Mouse (Mus musculus): ENCODE results near the gene Ccr4.
A peak's percentile ranks its signal among the peaks of the same experiment; 100 is the strongest.

Ccr4 gene

GRCm38 (mm10) chr9:114468701-114469100 lies 36.0 kb downstream of the Ccr4 start:
- DNase-seq (ENCODE audit: low spot score in 2 of 2) = no peak

- DNase-seq (ENCODE audit: low spot score in 2 of 2) = no peak
Measured at GRCm38 (mm10) chr9:114468217-114468616, 36.5 kb downstream of the Ccr4 start.

GRCm38 (mm10) chr9:114466871-114467270 lies 37.8 kb downstream of the Ccr4 start:
- no peak for DNase-seq (ENCODE audit: low spot score in 2 of 2)

GRCm38 (mm10) chr9:114465442-114465841 lies 39.3 kb downstream of the Ccr4 start:
- DNase-seq (ENCODE audit: low spot score in 2 of 2) = no peak

GRCm38 (mm10) chr9:114462569-114462968 lies 42.1 kb downstream of the Ccr4 start:
- DNase-seq (ENCODE audit: low spot score in 2 of 2) = no peak

GRCm38 (mm10) chr9:114458436-114458835 lies 46.3 kb downstream of the Ccr4 start:
- DNase-seq (ENCODE audit: low spot score in 2 of 2) = no peak

GRCm38 (mm10) chr9:114455420-114455819 lies 49.3 kb downstream of the Ccr4 start:
- DNase-seq (ENCODE audit: low spot score in 2 of 2) = no peak

GRCm38 (mm10) chr9:114452418-114452817 lies 52.3 kb downstream of the Ccr4 start:
- DNase-seq (ENCODE audit: low spot score in 2 of 2) = no peak

GRCm38 (mm10) chr9:114451615-114452014 lies 53.1 kb downstream of the Ccr4 start:
- no peak for DNase-seq (ENCODE audit: low spot score in 2 of 2)

- no peak for DNase-seq (ENCODE audit: low spot score in 2 of 2)
Measured at GRCm38 (mm10) chr9:114449120-114449754, 55.5 kb downstream of the Ccr4 start.

- no peak for DNase-seq (ENCODE audit: low spot score in 2 of 2)
Measured at GRCm38 (mm10) chr9:114448700-114449099, 56.0 kb downstream of the Ccr4 start.

GRCm38 (mm10) chr9:114446887-114447286 lies 57.8 kb downstream of the Ccr4 start:
- DNase-seq (ENCODE audit: low spot score in 2 of 2) = no peak

GRCm38 (mm10) chr9:114443351-114443750 lies 61.4 kb downstream of the Ccr4 start:
- no peak for DNase-seq (ENCODE audit: low spot score in 2 of 2)

GRCm38 (mm10) chr9:114442893-114443292 lies 61.8 kb downstream of the Ccr4 start:
- no peak for DNase-seq (ENCODE audit: low spot score in 2 of 2)

GRCm38 (mm10) chr9:114442225-114442624 lies 62.5 kb downstream of the Ccr4 start:
- no peak for DNase-seq (ENCODE audit: low spot score in 2 of 2)

- DNase-seq (ENCODE audit: low spot score in 2 of 2) = peak; percentile 36 to 43
Measured at GRCm38 (mm10) chr9:114440548-114440947, 64.2 kb downstream of the Ccr4 start.

Measured in urinary bladder, adult 18-20 months (tissue).